Mouse (Mus musculus) C2C12 (cell line): ENCODE results near the gene Snx9.

ENCODE experiments used
- CTCF ChIP-seq: IDR thresholded peaks from one replicate; pipeline ENCODE4 v1.5.1; 2011; ENCODE audit not compliant: control insufficient read depth, insufficient read depth, insufficient read length
- MYOG ChIP-seq: IDR thresholded peaks from one replicate; pipeline ENCODE4 v1.6.1; 2011; ENCODE audit not compliant: control insufficient read depth, insufficient read length; ENCODE audit errors: extremely low read depth

DNA sequence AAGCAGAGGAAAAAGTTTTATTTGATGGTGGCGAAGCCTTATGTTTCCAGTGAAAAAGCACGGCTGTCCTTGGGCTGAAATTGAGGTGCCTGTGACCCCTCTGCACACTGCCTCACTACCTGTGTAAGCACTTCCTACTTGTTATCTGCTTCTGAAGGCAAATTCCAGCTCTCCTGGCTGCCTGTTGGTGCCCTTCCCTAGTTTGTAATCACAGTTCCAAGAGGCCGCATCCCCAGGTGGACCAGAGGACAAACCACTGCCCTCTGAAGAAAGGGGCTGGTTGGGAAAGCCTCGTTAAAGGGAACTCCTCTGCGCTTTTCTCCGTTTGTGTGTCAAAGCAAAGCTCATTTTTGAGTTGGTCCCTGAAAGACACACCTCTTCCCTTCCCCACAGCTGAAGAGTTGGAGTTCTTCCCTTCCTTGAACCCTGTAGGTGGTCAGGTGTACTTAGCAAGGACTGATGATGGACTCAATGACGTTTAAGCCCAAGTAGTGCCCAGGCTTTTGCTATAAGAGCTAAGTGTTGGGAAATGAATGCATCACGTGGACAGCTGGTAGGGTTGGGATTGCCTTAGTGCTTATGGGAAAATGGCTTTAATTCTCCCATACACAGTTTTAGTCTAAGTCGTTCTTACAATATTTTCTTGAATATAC lies 2.0 kb downstream of the Snx9 start:
- TF ChIP-seq MYOG (no peak), CTCF (no peak)
